Mouse (Mus musculus): ENCODE results near the gene Olfr1358. TPM values are rescaled to one million over a fixed set of nuclear protein-coding genes. Genes with fewer than 3 reads are reported as not detected.

Gene Olfr1358
- polyA plus RNA-seq (2012) = not detected in 2 replicates

DNA sequence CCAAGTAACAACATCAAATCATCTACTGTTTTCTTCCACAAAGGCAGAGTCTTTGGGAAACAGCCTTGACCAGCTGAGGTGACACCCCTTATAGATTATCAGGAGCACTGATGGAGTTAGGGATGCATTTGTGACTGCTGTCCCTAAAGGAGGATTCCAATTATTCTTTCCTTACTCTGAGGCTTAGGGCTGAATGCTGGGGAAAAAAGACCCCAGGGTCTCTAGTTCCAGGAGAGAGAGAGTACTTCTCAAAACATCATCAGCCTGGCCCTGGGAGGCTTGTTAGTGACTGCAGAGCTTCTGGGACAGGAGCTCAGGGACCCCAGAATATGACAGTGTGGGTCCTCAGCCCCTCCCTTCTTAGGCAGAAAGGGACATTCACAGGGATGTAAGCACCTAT, at the start of gene Olfr1358:
TSS of gene Olfr1358 (plus strand) at position 301 of the 400 bp plus-strand sequence.
- no peak for TF ChIP-seq GATA1 (IDR thresholded peaks at IDR 0.05; ENCODE audit: low read length)

DNA sequence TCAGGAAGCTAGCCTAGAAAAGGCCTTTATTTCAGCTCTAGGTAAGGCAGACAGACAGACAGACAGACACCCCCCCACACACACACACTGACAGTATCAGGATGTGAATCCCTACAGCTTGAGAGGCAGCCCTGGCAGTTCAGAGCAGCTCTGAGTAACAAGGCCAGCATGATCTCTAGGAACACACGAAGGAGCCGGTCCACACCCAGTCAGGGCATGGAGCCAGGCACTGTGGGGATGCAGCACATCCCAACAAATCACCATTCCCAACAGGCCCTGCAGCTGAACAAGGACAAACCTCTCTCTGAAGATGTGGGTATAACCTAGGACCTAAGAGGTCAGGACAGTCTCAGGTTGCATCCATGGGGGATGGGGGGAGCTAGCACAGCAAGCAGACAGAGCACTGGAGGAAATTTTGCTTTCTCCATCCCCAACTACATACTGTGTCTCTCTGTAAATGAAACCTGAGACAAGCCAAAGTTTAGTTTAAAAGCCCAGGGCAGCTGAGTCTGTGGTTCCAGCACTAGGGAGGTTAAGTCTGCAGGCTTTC, 49.4 kb upstream of the Olfr1358 start:
- TF ChIP-seq GATA1 (IDR thresholded peaks at IDR 0.05; ENCODE audit: low read length) = no peak

DNA sequence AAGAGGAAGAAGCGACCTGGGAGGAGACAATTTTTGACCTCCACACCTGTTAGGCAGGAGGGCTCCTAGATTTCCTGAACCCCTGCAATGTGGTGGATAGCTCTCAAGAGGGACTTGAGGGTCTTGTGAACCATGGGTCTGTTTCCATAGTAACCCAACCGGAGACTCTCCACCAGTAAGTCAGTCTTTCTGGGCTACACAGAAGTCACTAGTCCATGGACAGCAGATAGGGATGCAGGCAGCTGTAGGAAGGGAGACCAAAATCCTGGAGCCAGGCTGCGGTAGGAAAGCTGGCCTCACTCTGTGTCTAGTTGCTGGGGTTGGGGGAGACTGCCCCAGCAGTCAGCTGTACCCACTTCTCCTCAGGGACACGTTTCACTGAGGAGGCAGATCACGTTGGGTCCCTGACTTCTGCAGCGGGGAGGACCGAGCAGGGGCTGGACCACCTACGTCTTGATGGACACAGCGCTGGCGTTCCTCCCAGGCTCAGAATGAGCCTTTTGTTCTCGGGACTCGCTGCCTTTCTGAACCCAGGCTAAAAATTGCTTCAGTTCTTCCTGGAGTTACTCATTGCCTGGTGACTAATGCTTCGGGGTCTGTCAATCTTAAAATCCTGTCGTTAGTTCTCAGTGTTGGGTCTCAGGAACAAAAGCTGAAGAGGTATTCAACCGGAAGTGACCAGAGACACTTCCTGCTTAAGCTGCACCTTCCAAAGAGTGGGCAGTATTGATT, 46.5 kb upstream of the Olfr1358 start:
- no peak for TF ChIP-seq GATA1 (IDR thresholded peaks at IDR 0.05; ENCODE audit: low read length)

DNA sequence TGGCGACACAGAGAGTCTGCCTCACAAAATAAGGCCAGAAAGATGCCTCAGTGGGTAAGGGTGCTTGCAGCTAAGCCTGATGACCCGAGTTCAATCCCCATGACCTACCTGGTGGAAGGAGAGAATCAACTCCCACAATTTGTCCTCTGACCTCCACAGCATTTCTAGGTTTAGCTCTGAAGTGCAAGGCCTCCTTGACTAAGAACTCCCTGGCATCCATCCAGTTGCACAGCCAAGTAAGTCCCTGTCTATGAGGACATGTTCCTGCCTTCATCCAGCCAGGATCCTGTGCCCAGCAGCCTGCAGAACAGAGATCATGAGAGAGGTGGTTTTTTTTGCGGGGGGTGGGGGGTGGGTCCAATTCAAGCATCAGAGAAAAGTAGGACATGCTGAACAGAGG, 45.2 kb upstream of the Olfr1358 start:
- no peak for TF ChIP-seq GATA1 (IDR thresholded peaks at IDR 0.05; ENCODE audit: low read length)

DNA sequence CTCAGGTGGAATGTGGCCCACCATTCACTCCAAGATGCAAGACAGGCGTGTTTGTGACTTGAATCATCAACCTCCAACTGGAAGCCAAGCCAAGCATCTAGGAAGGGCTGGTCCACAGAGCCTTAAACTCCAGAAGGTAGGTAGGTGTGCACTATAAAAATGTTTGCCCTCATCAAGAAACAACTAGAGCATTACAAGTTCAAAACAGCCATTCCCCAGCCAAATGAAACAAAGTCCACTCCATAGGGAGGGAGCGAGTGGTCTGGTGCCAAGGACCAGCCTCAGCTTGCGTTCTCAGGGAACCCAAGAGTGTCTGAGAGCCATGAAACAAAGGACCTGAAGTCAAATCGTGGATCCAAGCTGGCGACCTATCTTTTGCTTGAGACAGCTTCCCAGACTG, 43.8 kb upstream of the Olfr1358 start:
- no peak for TF ChIP-seq GATA1 (IDR thresholded peaks at IDR 0.05; ENCODE audit: low read length)

DNA sequence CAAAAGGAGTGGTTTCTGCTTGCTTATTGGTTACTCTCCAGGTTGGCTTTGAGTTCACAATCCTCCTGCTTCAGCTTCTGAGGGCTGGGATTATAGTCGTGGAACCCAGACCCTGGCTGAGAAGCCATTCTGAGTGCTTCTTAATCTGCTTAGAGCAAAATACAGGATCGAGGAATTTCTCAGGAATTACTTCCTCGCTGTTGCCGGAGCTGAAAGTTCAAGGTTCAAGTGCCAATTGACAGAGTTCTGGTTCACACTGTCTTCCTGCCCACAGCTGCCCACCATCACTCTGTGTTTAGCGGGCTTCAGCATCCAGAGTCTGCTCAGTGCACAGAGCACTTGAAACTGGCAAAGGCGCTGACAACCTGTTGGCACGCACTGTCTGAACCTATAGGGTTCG, 42.5 kb upstream of the Olfr1358 start:
- TF ChIP-seq GATA1 (IDR thresholded peaks at IDR 0.05; ENCODE audit: low read length) = no peak

DNA sequence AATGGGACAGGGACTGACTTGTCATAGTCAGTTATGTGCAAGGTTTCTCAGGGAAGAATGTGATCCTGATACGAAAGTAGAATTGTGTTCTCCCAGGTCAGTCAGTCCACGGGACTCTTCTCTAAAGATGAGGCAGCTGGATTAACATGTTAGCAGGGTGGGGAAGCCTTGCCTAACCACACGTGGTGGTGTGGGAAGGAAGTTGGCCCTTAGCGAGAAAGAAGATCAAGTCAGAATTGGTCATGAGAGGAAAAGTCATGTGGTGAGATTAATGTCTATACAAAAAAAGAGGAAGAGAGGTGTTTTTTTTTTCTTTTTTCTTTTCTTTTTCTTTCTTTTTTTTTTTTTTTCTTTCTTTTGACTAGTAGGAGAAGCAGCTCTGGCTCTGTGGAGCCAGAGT, 40.4 kb upstream of the Olfr1358 start:
- no peak for TF ChIP-seq GATA1 (IDR thresholded peaks at IDR 0.05; ENCODE audit: low read length)

DNA sequence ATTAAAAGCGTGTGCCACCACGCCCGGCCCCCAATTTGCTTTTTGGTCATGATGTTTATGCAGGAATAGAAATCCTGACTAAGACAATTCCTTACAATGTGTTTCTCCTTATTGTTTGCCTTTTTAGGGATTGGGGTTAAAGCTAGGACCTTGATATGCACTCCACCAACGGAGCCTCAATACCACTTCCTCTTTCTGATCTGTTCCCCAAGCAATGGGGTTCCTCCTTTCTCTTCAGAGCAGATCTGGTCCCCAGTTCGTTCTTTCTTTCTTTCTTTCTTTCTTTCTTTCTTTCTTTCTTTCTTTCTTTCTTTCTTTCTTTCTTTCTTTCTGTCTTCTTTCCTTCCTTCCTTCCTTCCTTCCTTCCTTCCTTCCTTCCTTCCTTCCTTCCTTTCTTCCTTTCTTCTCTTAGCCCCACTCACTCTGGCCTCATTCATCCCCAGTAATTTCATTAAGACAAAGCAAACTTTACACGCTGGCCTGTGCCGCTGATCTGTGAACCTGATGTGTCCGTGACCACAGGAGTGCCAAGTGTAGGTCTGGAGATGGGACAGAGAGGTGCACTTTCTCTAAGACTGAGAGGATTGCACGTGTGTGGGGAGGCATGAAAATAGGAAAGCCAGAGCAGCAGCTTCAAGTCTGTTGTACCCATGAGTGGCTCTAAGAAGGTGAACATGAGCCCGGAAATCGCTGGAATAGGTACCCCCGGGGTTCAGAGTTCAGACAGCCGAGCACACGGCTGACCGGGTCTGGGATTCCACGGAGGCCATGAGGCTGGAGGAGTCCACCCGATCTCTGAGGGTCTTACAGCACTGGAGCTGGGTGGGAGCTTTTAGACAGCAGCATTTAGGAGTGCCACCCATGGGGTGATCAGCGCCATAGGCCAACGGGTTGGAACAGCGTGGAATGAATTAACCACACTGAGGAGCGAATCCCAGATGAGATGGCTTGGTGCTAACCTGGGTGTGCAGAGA, 36.0 kb upstream of the Olfr1358 start:
- no peak for TF ChIP-seq GATA1 (IDR thresholded peaks at IDR 0.05; ENCODE audit: low read length)

DNA sequence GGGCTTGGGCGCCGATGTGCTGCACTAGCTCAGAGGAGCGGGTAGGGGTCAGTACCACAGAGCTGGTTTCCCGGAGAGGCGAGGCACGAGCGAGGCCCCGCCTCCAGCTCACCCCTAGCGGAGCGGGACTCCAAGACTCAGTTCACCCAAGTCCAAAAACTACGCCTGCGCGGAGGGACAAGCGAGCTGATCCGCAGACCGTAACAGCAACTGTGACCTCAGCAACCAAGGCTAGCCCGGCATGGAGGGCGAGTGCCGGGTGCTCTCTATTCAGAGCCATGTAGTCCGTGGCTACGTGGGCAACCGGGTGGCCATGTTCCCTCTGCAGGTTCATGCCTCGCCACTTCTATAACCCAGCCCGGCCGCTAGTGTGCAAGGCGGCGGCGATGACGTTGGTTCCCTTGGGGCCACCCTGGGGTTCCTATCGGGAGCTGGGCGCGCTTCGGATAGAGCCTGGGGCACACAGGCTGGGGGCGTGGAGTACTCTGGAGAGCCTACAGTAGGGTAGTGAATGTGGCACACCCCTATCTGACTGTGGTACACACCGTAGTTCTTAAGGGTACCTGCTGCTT, 35.2 kb upstream of the Olfr1358 start:
- TF ChIP-seq GATA1 (IDR thresholded peaks at IDR 0.05; ENCODE audit: low read length) = no peak

DNA sequence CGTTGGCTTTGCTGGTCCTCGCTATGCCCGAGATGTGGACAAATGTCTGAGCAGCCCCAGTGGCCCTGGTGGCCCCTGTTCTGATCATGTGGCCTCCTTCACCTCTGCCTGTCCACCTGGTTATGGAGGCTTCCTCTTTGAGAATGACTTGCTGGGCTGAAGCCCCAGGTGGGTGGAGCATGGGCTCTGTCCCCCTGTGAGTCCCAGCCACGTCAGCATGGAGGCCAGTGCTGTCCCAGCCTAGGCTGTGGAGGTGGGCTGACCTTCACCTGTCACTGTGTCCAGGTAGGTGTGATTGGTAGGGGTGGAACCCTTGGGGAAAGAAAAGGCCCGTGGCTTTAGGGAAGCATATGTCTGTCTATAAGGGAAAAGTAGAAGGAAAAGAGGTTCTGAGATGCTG, 30.4 kb upstream of the Olfr1358 start:
- no peak for TF ChIP-seq GATA1 (IDR thresholded peaks at IDR 0.05; ENCODE audit: low read length)

DNA sequence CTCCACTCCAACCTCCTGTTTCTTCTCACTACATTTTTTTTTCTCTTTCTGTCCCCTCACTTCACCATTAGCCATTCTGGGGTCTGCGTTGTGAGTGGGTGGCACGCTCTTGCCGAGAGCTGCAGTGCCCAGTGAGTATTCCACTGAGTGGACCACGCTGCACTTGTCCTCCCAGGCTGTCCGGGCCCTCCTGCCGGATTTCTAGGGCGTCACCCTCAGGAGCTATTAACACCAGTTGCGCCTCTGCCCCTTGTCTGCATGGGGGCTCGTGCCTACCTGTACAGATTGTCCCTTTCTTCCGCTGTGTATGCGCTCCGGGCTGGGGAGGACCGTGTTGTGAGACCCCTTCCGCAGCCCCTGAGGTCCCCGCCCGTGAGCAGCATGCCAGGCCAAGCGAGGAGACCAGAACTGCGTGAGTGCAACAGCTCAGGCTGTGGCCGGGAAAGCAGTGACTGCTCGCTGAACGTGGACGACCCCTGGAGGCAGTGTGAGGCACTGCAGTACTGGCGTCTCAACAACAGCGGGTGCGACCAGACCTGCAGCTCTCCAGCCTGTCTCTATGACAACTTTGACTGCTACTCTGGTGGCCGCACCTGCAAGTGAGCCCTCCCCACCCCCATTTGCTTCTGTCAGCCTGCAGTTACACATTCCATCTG, 29.7 kb upstream of the Olfr1358 start:
- TF ChIP-seq GATA1 (IDR thresholded peaks at IDR 0.05; ENCODE audit: low read length) = no peak

DNA sequence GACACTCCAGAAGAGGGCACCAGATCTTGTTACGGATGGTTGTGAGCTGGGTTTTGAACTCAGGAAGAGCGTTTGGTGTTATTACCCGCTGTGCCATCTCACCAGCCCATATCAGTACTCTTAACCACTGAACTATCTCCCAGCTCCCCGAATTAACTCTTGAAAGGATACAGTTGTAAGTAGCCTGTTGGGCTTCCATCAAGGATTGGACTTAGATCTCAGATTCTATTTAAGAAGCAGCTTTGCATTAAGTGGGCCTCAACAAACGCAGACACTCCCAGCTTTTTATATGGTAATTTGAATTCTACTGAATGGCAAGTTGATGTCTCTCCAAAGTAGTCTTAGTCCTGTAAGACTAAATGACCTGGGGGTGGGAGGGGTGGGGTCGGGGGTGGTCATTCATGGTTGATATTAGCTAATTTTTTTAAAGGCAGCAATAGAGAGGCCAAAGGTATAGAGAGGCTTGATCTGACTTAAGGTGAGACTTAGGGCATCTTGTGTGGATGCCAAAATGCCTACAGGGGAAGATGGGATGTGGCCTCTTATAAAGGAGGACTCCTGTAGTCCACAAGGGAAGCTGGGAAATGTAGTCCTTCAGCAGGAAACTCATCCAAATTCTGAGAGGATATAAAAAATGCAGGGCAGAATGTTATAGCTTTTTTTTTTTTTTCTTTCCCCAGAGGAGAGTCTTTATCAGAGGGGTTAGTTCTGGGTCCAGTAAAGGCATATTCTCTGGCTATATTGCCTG, 14.1 kb upstream of the Olfr1358 start:
- TF ChIP-seq GATA1 (IDR thresholded peaks at IDR 0.05; ENCODE audit: low read length) = no peak

DNA sequence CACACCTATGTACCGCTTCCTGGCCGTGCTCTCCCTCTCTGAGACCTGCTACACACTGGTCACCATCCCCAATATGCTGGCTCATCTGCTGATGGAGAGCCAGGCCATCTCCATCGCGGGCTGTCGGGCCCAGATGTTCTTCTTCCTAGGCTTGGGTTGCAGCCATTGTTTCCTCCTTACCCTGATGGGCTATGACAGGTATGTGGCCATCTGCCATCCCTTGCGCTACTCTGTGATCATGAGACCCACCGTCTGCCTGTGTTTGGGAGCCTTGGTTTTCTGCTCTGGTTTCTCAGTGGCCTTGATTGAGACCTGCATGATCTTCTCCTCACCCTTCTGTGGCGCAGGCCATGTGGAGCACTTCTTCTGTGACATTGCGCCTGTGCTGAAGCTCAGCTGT, 2.6 kb downstream of the Olfr1358 start:
- TF ChIP-seq GATA1 (IDR thresholded peaks at IDR 0.05; ENCODE audit: low read length) = no peak

DNA sequence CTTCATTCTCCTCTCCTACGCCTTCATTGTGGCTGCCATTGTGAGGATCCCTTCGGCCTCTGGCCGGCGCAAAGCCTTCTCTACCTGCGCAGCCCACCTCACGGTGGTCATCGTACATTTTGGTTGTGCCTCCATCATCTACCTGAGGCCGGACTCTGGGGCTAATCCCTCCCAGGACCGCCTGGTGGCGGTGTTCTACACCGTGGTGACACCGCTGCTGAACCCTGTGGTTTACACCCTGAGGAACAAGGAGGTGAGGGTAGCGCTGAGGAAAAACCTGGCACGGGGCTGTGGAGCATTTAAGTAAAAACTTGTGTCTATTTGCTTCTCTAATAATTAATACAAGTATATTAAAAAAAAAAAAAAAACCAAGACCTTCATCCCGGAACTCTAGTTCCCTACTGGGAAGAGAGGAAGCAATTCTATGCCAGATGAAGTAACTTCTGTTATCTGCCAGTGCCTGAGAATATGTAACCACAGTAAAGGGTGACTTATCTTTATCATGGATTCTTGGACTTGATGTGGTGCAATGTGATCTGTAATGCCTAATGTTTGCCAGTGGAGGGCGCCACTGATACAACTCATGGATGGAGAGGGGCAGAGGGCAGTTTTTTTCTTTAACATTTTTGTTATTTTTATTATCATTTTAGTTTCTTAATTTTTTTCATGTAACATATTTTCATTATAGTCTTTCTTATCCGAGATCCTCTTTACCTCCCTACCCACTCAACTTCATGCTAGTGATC, 3.2 kb downstream of the Olfr1358 start:
- no peak for TF ChIP-seq GATA1 (IDR thresholded peaks at IDR 0.05; ENCODE audit: low read length)
